Mouse (Mus musculus): ENCODE data around the gene Ube2h. TPM values are rescaled to one million over a fixed set of nuclear protein-coding genes. Genes with fewer than 3 reads are reported as not detected.

Gene Ube2h
- polyA plus RNA-seq (2017; shearing (Covaris generic)), result 68.9 TPM

GRCm38 (mm10) chr6:30304399-30304917 lies at the start of gene Ube2h:
TSS of gene Ube2h (minus strand) at chr6:30304539.

Other genes with a start within 250 kb of the Ube2h start
- 46.1 TPM for gene Zc3hc1, start 86.5 kb upstream of the Ube2h start, polyA plus RNA-seq (2017; shearing (Covaris generic))
- gene Klhdc10, start 97.3 kb upstream of the Ube2h start, polyA plus RNA-seq (2017; shearing (Covaris generic)), result 2.6 TPM
- 69.4 TPM for gene Tmem209, start 205.2 kb upstream of the Ube2h start, polyA plus RNA-seq (2017; shearing (Covaris generic))
- not detected for gene Ssmem1, start 205.3 kb upstream of the Ube2h start, polyA plus RNA-seq (2017; shearing (Covaris generic))
- not detected for gene Cpa2, start 237.0 kb upstream of the Ube2h start, polyA plus RNA-seq (2017; shearing (Covaris generic))